Mouse (Mus musculus): Measurements from ENCODE around the gene Bcl11a. TPM values are rescaled to one million over a fixed set of nuclear protein-coding genes. Genes with fewer than 3 reads are reported as not detected.

The Bcl11a gene
- total and polyA plus RNA-seq, 2 experiments from 2014 or later: 32.3 to 73.5 TPM

GRCm38 (mm10) chr11:24135244-24135643 lies 57.4 kb downstream of the Bcl11a start:
- no peak overlapping the region for H3K27ac ChIP-seq
- no peak overlapping the region for H3K4me2 ChIP-seq (ENCODE audit: low read depth, low read length)
- ATAC-seq (no peak), DNase-seq (ENCODE audit: low spot score) (no peak)
- no peaks in the 10 kb centered on the region for H3K36me3 ChIP-seq (ENCODE audit: insufficient read depth, low read length)
- peaks cover 4% of the 10 kb centered on the region; the same call in 1 of the 2 replicates for H3K4me1 ChIP-seq (ENCODE audit: insufficient read depth, low read length)
- no peaks in the 10 kb centered on the region for H3K9me3 ChIP-seq (ENCODE audit: low read length)
- H3K27me3 ChIP-seq (ENCODE audit: insufficient read depth, low read length): no peaks in the 10 kb centered on the region
- H3K4me3 ChIP-seq (ENCODE audit: low read length): no peak overlapping the region
- TF ChIP-seq CTCF (IDR thresholded peaks at IDR 0.05; ENCODE audit: low read depth): no peak
- WGBS: 76% methylated on average over 2 of the region's 2 CpGs
- no peak overlapping the region for H3K9ac ChIP-seq (replicated peaks; ENCODE audit: low read length)

- Histone ChIP-seq H3K27ac (no peak overlapping the region), H3K9ac (replicated peaks; ENCODE audit: low read length) (no peak overlapping the region), H3K9me3 (ENCODE audit: low read length) (no peaks in the 10 kb centered on the region), H3K36me3 (ENCODE audit: insufficient read depth, low read length) (no peaks in the 10 kb centered on the region), H3K4me3 (ENCODE audit: low read length) (no peak overlapping the region), H3K4me1 (ENCODE audit: insufficient read depth, low read length) (peaks cover 2% of the 10 kb centered on the region; the same call in 1 of the 2 replicates), H3K27me3 (ENCODE audit: insufficient read depth, low read length) (no peaks in the 10 kb centered on the region), H3K4me2 (ENCODE audit: low read depth, low read length) (no peak overlapping the region)
- WGBS: 88% methylated on average over 6 of the region's 6 CpGs
- no peak for TF ChIP-seq CTCF (IDR thresholded peaks at IDR 0.05; ENCODE audit: low read depth)
- DNase-seq (ENCODE audit: low spot score): no peak
- ATAC-seq: no peak
Measured at GRCm38 (mm10) chr11:24136084-24136785, 58.4 kb downstream of the Bcl11a start.

GRCm38 (mm10) chr11:24137891-24138290 lies 60.0 kb downstream of the Bcl11a start:
- Histone ChIP-seq H3K27ac (no peak overlapping the region), H3K4me2 (ENCODE audit: low read depth, low read length) (no peak overlapping the region), H3K36me3 (ENCODE audit: insufficient read depth, low read length) (no peaks in the 10 kb centered on the region), H3K4me3 (ENCODE audit: low read length) (no peak overlapping the region), H3K4me1 (ENCODE audit: insufficient read depth, low read length) (no peaks in the 10 kb centered on the region), H3K27me3 (ENCODE audit: insufficient read depth, low read length) (no peaks in the 10 kb centered on the region), H3K9ac (replicated peaks; ENCODE audit: low read length) (no peak overlapping the region), H3K9me3 (ENCODE audit: low read length) (no peaks in the 10 kb centered on the region)
- DNase-seq (ENCODE audit: low spot score) (no peak), ATAC-seq (no peak)
- no peak for TF ChIP-seq CTCF (IDR thresholded peaks at IDR 0.05; ENCODE audit: low read depth)
- WGBS: 88% methylated on average over 2 of the region's 2 CpGs

- TF ChIP-seq CTCF (IDR thresholded peaks at IDR 0.05; ENCODE audit: low read depth): no peak
- DNase-seq (ENCODE audit: low spot score) (no peak), ATAC-seq (no peak)
- Histone ChIP-seq H3K4me2 (ENCODE audit: low read depth, low read length) (no peak overlapping the region), H3K4me1 (ENCODE audit: insufficient read depth, low read length) (no peaks in the 10 kb centered on the region), H3K27me3 (ENCODE audit: insufficient read depth, low read length) (no peaks in the 10 kb centered on the region), H3K36me3 (ENCODE audit: insufficient read depth, low read length) (no peaks in the 10 kb centered on the region), H3K9ac (replicated peaks; ENCODE audit: low read length) (no peak overlapping the region), H3K4me3 (ENCODE audit: low read length) (no peak overlapping the region), H3K9me3 (ENCODE audit: low read length) (no peaks in the 10 kb centered on the region), H3K27ac (no peak overlapping the region)
- WGBS: 85% methylated on average over 9 of the region's 9 CpGs
Measured at GRCm38 (mm10) chr11:24138600-24139375, 60.9 kb downstream of the Bcl11a start.

- H3K4me1 ChIP-seq (ENCODE audit: insufficient read depth, low read length): no peaks in the 10 kb centered on the region
- no peak overlapping the region for H3K4me2 ChIP-seq (ENCODE audit: low read depth, low read length)
- no peak for TF ChIP-seq CTCF (IDR thresholded peaks at IDR 0.05; ENCODE audit: low read depth)
- no peaks in the 10 kb centered on the region for H3K36me3 ChIP-seq (ENCODE audit: insufficient read depth, low read length)
- no peak overlapping the region for H3K27ac ChIP-seq
- no peak overlapping the region for H3K4me3 ChIP-seq (ENCODE audit: low read length)
- WGBS: 88% methylated on average over 6 of the region's 6 CpGs
- no peaks in the 10 kb centered on the region for H3K27me3 ChIP-seq (ENCODE audit: insufficient read depth, low read length)
- no peak overlapping the region for H3K9ac ChIP-seq (replicated peaks; ENCODE audit: low read length)
- DNase-seq (ENCODE audit: low spot score) (no peak), ATAC-seq (no peak)
- no peaks in the 10 kb centered on the region for H3K9me3 ChIP-seq (ENCODE audit: low read length)
Measured at GRCm38 (mm10) chr11:24139432-24139831, 61.6 kb downstream of the Bcl11a start.

- no peaks in the 10 kb centered on the region for H3K9me3 ChIP-seq (ENCODE audit: low read length)
- no peak for DNase-seq (ENCODE audit: low spot score)
- 93% methylated on average over 2 of the region's 2 CpGs for WGBS
- no peak overlapping the region for H3K4me2 ChIP-seq (ENCODE audit: low read depth, low read length)
- no peaks in the 10 kb centered on the region for H3K27me3 ChIP-seq (ENCODE audit: insufficient read depth, low read length)
- no peak overlapping the region for H3K27ac ChIP-seq
- H3K4me3 ChIP-seq (ENCODE audit: low read length): no peak overlapping the region
- no peaks in the 10 kb centered on the region for H3K36me3 ChIP-seq (ENCODE audit: insufficient read depth, low read length)
- no peak overlapping the region for H3K9ac ChIP-seq (replicated peaks; ENCODE audit: low read length)
- no peak for ATAC-seq
- no peak for TF ChIP-seq CTCF (IDR thresholded peaks at IDR 0.05; ENCODE audit: low read depth)
- no peaks in the 10 kb centered on the region for H3K4me1 ChIP-seq (ENCODE audit: insufficient read depth, low read length)
Measured at GRCm38 (mm10) chr11:24139952-24140351, 62.1 kb downstream of the Bcl11a start.

- DNase-seq (ENCODE audit: low spot score) (no peak), ATAC-seq (no peak)
- no peaks in the 10 kb centered on the region for H3K36me3 ChIP-seq (ENCODE audit: insufficient read depth, low read length)
- H3K27ac ChIP-seq: no peak overlapping the region
- no peaks in the 10 kb centered on the region for H3K27me3 ChIP-seq (ENCODE audit: insufficient read depth, low read length)
- no peak overlapping the region for H3K4me3 ChIP-seq (ENCODE audit: low read length)
- WGBS: 92% methylated on average over 2 of the region's 2 CpGs
- no peaks in the 10 kb centered on the region for H3K4me1 ChIP-seq (ENCODE audit: insufficient read depth, low read length)
- TF ChIP-seq CTCF (IDR thresholded peaks at IDR 0.05; ENCODE audit: low read depth): no peak
- no peak overlapping the region for H3K4me2 ChIP-seq (ENCODE audit: low read depth, low read length)
- H3K9me3 ChIP-seq (ENCODE audit: low read length): no peaks in the 10 kb centered on the region
- no peak overlapping the region for H3K9ac ChIP-seq (replicated peaks; ENCODE audit: low read length)
Measured at GRCm38 (mm10) chr11:24140948-24141347, 63.1 kb downstream of the Bcl11a start.
